Mouse (Mus musculus): ENCODE results near the gene Tmem270.

GRCm38 (mm10) chr5:134929988-134930387 lies 23.5 kb upstream of the Tmem270 start:
- no peak for TF ChIP-seq CTCF (IDR thresholded peaks at IDR 0.05; ENCODE audit: low read depth, low read length)
- TF ChIP-seq POLR2A (IDR thresholded peaks at IDR 0.05; ENCODE audit: extremely low read depth, insufficient read depth, low read length): no peak
